Mouse (Mus musculus): Measurements from ENCODE around the gene Doxl2. TPM values are rescaled to one million over a fixed set of nuclear protein-coding genes. Genes with fewer than 3 reads are reported as not detected.

The Doxl2 gene
- total and polyA plus RNA-seq, 2 experiments from 2014 or later: not detected

DNA sequence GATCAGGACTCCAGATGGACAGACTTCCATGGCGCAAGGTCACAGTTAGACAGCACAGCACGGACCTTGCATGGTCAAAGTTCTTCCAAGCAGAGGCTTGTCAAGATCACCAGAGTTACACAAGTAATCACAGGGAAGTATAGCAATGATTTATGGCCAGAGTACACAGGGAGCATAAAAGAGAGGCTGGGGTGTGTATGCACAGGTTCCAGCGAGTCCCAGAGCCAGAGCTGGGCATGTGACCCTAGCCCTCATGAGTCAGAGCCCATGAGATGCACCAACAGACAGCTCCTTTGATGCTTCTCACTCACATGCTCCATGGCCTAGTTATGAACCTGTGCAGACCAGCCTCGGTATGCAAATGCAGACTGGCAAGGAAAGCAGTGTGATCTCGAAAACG lies 53.3 kb downstream of the Doxl2 start:
- DNase-seq (ENCODE audit: low spot score) (no peak), ATAC-seq (ENCODE audit: insufficient read depth, low read depth) (no peak)
- Histone ChIP-seq H3K27me3 (ENCODE audit: control insufficient read depth, insufficient read depth, low read length) (no peaks in the 10 kb centered on the region), H3K9ac (replicated peaks; ENCODE audit: low read depth, low read length) (no peak overlapping the region), H3K36me3 (replicated peaks; ENCODE audit: control insufficient read depth, insufficient read depth, low read length) (no peaks in the 10 kb centered on the region), H3K4me3 (ENCODE audit: low read depth, low read length) (no peak overlapping the region), H3K9me3 (replicated peaks; ENCODE audit: control insufficient read depth, low read length) (no peaks in the 10 kb centered on the region), H3K4me1 (ENCODE audit: control insufficient read depth, insufficient read depth) (no peaks in the 10 kb centered on the region), H3K4me2 (ENCODE audit: low read depth, low read length) (no peak overlapping the region), H3K27ac (ENCODE audit: low read depth) (no peak overlapping the region)
- TF ChIP-seq EP300 (IDR thresholded peaks at IDR 0.05; ENCODE audit: low read depth) (no peak), CTCF (IDR thresholded peaks at IDR 0.05; ENCODE audit: low read depth) (no peak)
- WGBS: 82% methylated on average over 6 of the region's 6 CpGs

Other genes starting within 250 kb of the Doxl2 start
- 14.5 and 19.7 TPM in 2 replicates for gene Gimap1, start 235.9 kb upstream of the Doxl2 start, total RNA-seq (2014; rRNA removed; ENCODE audit: low replicate concordance)
- 22.7 and 23.1 TPM in 2 replicates for gene Gimap1, start 235.9 kb upstream of the Doxl2 start, polyA plus RNA-seq (2015; fragmentation: Nextera tagmentation; extraction: Ambion mirVana)
- 8.4 and 46.7 TPM in 2 replicates for gene Gimap5, start 228.8 kb upstream of the Doxl2 start, total RNA-seq (2014; rRNA removed; ENCODE audit: low replicate concordance)
- gene Gimap5, start 228.8 kb upstream of the Doxl2 start, polyA plus RNA-seq (2015; fragmentation: Nextera tagmentation; extraction: Ambion mirVana): 8.4 and 12.2 TPM in 2 replicates
- gene Gimap3, start 204.1 kb upstream of the Doxl2 start, total RNA-seq (2014; rRNA removed; ENCODE audit: low replicate concordance): not detected in 2 replicates
- gene Gimap3, start 204.1 kb upstream of the Doxl2 start, polyA plus RNA-seq (2015; fragmentation: Nextera tagmentation; extraction: Ambion mirVana): 0.08 TPM in 1 of 2 replicates, not detected in the other
- gene Tmem176a, start 134.0 kb upstream of the Doxl2 start, total RNA-seq (2014; rRNA removed; ENCODE audit: low replicate concordance): 54.2 and 61.1 TPM in 2 replicates
- gene Tmem176a, start 134.0 kb upstream of the Doxl2 start, polyA plus RNA-seq (2015; fragmentation: Nextera tagmentation; extraction: Ambion mirVana): 53.4 and 58.2 TPM in 2 replicates
- 93.9 and 147 TPM in 2 replicates for gene Tmem176b, start 133.5 kb upstream of the Doxl2 start, total RNA-seq (2014; rRNA removed; ENCODE audit: low replicate concordance)
- 168 and 184 TPM in 2 replicates for gene Tmem176b, start 133.5 kb upstream of the Doxl2 start, polyA plus RNA-seq (2015; fragmentation: Nextera tagmentation; extraction: Ambion mirVana)
- 0.99 TPM in 1 of 2 replicates, not detected in the other for gene Aoc1, start 102.1 kb upstream of the Doxl2 start, total RNA-seq (2014; rRNA removed; ENCODE audit: low replicate concordance)
- gene Aoc1, start 102.1 kb upstream of the Doxl2 start, polyA plus RNA-seq (2015; fragmentation: Nextera tagmentation; extraction: Ambion mirVana): 0.26 TPM in 1 of 2 replicates, not detected in the other
- not detected in 2 replicates for gene 1600015I10Rik, start 45.1 kb upstream of the Doxl2 start, total RNA-seq (2014; rRNA removed; ENCODE audit: low replicate concordance)
- 0.07 and 0.08 TPM in 2 replicates for gene 1600015I10Rik, start 45.1 kb upstream of the Doxl2 start, polyA plus RNA-seq (2015; fragmentation: Nextera tagmentation; extraction: Ambion mirVana)
- not detected in 2 replicates for gene Svs1, start 11.9 kb downstream of the Doxl2 start, total RNA-seq (2014; rRNA removed; ENCODE audit: low replicate concordance)
- not detected in 2 replicates for gene Svs1, start 11.9 kb downstream of the Doxl2 start, polyA plus RNA-seq (2015; fragmentation: Nextera tagmentation; extraction: Ambion mirVana)
- 5.1 and 13.7 TPM in 2 replicates for gene Gpnmb, start 61.6 kb downstream of the Doxl2 start, total RNA-seq (2014; rRNA removed; ENCODE audit: low replicate concordance)
- 4.0 and 7.2 TPM in 2 replicates for gene Gpnmb, start 61.6 kb downstream of the Doxl2 start, polyA plus RNA-seq (2015; fragmentation: Nextera tagmentation; extraction: Ambion mirVana)
- gene Malsu1, start 98.8 kb downstream of the Doxl2 start, total RNA-seq (2014; rRNA removed; ENCODE audit: low replicate concordance): 20.0 and 35.3 TPM in 2 replicates
- gene Malsu1, start 98.8 kb downstream of the Doxl2 start, polyA plus RNA-seq (2015; fragmentation: Nextera tagmentation; extraction: Ambion mirVana): 97.6 and 105 TPM in 2 replicates
- 9.4 and 21.5 TPM in 2 replicates for gene Igf2bp3, start 240.0 kb downstream of the Doxl2 start, total RNA-seq (2014; rRNA removed; ENCODE audit: low replicate concordance)
- 19.0 and 21.0 TPM in 2 replicates for gene Igf2bp3, start 240.0 kb downstream of the Doxl2 start, polyA plus RNA-seq (2015; fragmentation: Nextera tagmentation; extraction: Ambion mirVana)